Mouse (Mus musculus): ENCODE results near the gene Atpif1. TPM values are rescaled to one million over a fixed set of nuclear protein-coding genes. Genes with fewer than 3 reads are reported as not detected.

The Atpif1 gene
- total and polyA plus RNA-seq, 3 experiments, result 292 to 397 (median 342) TPM

GRCm38 (mm10) chr4:132554653-132555052 lies 21.2 kb upstream of the Atpif1 start:
- TF ChIP-seq TCF12 (IDR thresholded peaks at IDR 0.05; ENCODE audit: low read depth, low read length) (no peak), NELFE (IDR thresholded peaks at IDR 0.05; ENCODE audit: low read depth, low read length) (no peak), TBP (conservative IDR thresholded peaks at IDR 0.05; ENCODE audit: low read depth, low read length) (no peak), ETS1 (conservative IDR thresholded peaks at IDR 0.05; ENCODE audit: low read depth, low read length) (no peak), IRF4 (IDR thresholded peaks at IDR 0.05; ENCODE audit: low read depth, low read length) (no peak), BHLHE40 (IDR thresholded peaks at IDR 0.05; ENCODE audit: low read depth, low read length) (no peak), SIN3A (IDR thresholded peaks at IDR 0.05; ENCODE audit: low read length) (no peak), POLR2A (IDR thresholded peaks at IDR 0.05; ENCODE audit: low read depth, low read length) (no peak), NRF1 (IDR thresholded peaks at IDR 0.05; ENCODE audit: low read depth, low read length) (no peak), JUND (conservative IDR thresholded peaks at IDR 0.05; ENCODE audit: low read depth, low read length) (no peak), RCOR1 (conservative IDR thresholded peaks at IDR 0.05; ENCODE audit: low read depth, low read length) (no peak), KAT2A (IDR thresholded peaks at IDR 0.05; ENCODE audit: insufficient replicate concordance, low read length) (no peak), UBTF (IDR thresholded peaks at IDR 0.05; ENCODE audit: low read depth, low read length) (no peak)
- dilution Hi-C loops (cut with MboI; ENCODE audit: extremely low pct_ligation_motif_present, extremely low pct_unique_long_range_greater_than_20kb, low sequenced_read_pairs), result no loop called here
- DNase-seq (ENCODE audit: extremely low read depth), result no peak
- Histone ChIP-seq H3K4me1 (ENCODE audit: control insufficient read depth in 1 of 2, insufficient read depth in 2 of 2) (peaks cover 20 to 53% of the 10 kb centered on the region in 2 experiments), H3K4me2 (ENCODE audit: insufficient read depth, low read depth, poor library complexity, severe bottlenecking) (no peak overlapping the region), H3K27me3 (replicated peaks) (no peaks in the 10 kb centered on the region), H3K36me3 (replicated peaks in 1 of 2; ENCODE audit: control insufficient read depth in 1 of 2, insufficient read depth in 1 of 2, low read length in 1 of 2) (peaks cover 43 to 57% of the 10 kb centered on the region in 2 experiments), H3K27ac (ENCODE audit: insufficient read depth, low read depth) (no peak overlapping the region), H3K9me3 (replicated peaks; ENCODE audit: low read length) (no peaks in the 10 kb centered on the region), H3K4me3 (replicated peaks in 1 of 3; ENCODE audit: low read depth in 2 of 3, low read length in 2 of 3, poor library complexity in 1 of 3) (no peak overlapping the region), H3K9ac (ENCODE audit: insufficient read depth, low read depth) (no peak overlapping the region), H3K79me2 (replicated peaks; ENCODE audit: control insufficient read depth, extremely low read depth, insufficient read depth, poor library complexity, severe bottlenecking) (no peaks in the 10 kb centered on the region; the same call in 1 of the 2 replicates)
- in situ Hi-C loops (cut with MboI; ENCODE audit: low pct_ligation_motif_present, low pct_unique_long_range_greater_than_20kb, low sequenced_read_pairs), result loop anchor here (10.0 kb wide), 1 partner anchor 50 kb away; no protein-coding TSS in a partner anchor

GRCm38 (mm10) chr4:132554221-132554620 lies 20.8 kb upstream of the Atpif1 start:
- no peaks in the 10 kb centered on the region for H3K9me3 ChIP-seq (replicated peaks; ENCODE audit: low read length)
- H3K79me2 ChIP-seq (replicated peaks; ENCODE audit: control insufficient read depth, extremely low read depth, insufficient read depth, poor library complexity, severe bottlenecking), result no peaks in the 10 kb centered on the region; the same call in 1 of the 2 replicates
- no peak overlapping the region for H3K9ac ChIP-seq (ENCODE audit: insufficient read depth, low read depth)
- H3K27me3 ChIP-seq (replicated peaks), result no peaks in the 10 kb centered on the region
- H3K36me3 ChIP-seq (replicated peaks in 1 of 2; ENCODE audit: control insufficient read depth in 1 of 2, insufficient read depth in 1 of 2, low read length in 1 of 2), result peaks cover 47 to 62% of the 10 kb centered on the region in 2 experiments
- H3K27ac ChIP-seq (ENCODE audit: insufficient read depth, low read depth), result no peak overlapping the region
- in situ Hi-C loops (cut with MboI; ENCODE audit: low pct_ligation_motif_present, low pct_unique_long_range_greater_than_20kb, low sequenced_read_pairs), result loop anchor here (10.0 kb wide), 1 partner anchor 51 kb away; no protein-coding TSS in a partner anchor
- no peak for DNase-seq (ENCODE audit: extremely low read depth)
- H3K4me1 ChIP-seq (ENCODE audit: control insufficient read depth in 1 of 2, insufficient read depth in 2 of 2), result peaks cover 20 to 53% of the 10 kb centered on the region in 2 experiments
- dilution Hi-C loops (cut with MboI; ENCODE audit: extremely low pct_ligation_motif_present, extremely low pct_unique_long_range_greater_than_20kb, low sequenced_read_pairs), result no loop called here
- TF ChIP-seq GABPA (IDR thresholded peaks at IDR 0.05; ENCODE audit: insufficient replicate concordance, low read depth, low read length) (no peak), POLR2AphosphoS2 (IDR thresholded peaks at IDR 0.05; ENCODE audit: low read depth, low read length) (0 out of 2 replicates have a peak, but pooled peaks have one; percentile 62)
- no peak overlapping the region for H3K4me3 ChIP-seq (replicated peaks in 1 of 3; ENCODE audit: low read depth in 2 of 3, low read length in 2 of 3, poor library complexity in 1 of 3)
- no peak overlapping the region for H3K4me2 ChIP-seq (ENCODE audit: insufficient read depth, low read depth, poor library complexity, severe bottlenecking)

Measured in CH12.LX (cell line).